Mouse (Mus musculus) kidney, adult 2 months (tissue): ENCODE measurements at regions not wholly inside any gene's neighbourhood (a gene's known extent, or its start where the extent isn't known, plus 50 kb on each side); places are given as distances from the start of the nearest gene placed in this dataset.

Experiments used
- CTCF ChIP-seq: fragments of 200-500 bp; conservative IDR thresholded peaks from 2 replicates; pipeline ENCODE4 v1.5.1; 2011; ENCODE audit warnings: low read depth, mild to moderate bottlenecking, control low read depth, low read length, moderate library complexity, mixed read lengths; ENCODE audit not compliant: insufficient read depth, insufficient read length
- POLR2A ChIP-seq: fragments of 200-500 bp; IDR thresholded peaks from one replicate; pipeline ENCODE4 v1.6.1; 2011; ENCODE audit warnings: low read depth, low read length, control low read depth

DNA sequence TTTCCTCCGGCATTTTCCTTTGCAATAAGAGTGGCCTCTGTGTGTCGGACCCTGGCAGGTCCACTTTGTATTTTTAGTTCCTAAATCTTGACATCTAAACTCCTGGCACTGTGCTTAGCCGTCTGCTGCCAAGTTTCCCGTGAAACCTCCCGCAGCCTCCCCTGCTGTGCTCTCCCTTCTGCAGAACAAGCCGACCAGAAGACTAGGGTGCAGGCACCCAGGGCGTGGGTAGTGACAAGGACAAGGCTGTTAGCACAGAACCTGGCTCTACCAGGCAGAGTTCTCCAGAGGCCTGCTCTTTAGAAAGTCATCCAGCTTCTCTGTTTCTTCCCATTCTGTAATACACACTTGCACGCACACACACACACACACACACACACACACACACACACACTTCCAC is 274.8 kb downstream of the Vrk1 start:
- TF ChIP-seq POLR2A (no peak), CTCF (no peak)
